Comparison of ENCODE assay signal across 10 mouse cellular contexts in the genomic region with DNA sequence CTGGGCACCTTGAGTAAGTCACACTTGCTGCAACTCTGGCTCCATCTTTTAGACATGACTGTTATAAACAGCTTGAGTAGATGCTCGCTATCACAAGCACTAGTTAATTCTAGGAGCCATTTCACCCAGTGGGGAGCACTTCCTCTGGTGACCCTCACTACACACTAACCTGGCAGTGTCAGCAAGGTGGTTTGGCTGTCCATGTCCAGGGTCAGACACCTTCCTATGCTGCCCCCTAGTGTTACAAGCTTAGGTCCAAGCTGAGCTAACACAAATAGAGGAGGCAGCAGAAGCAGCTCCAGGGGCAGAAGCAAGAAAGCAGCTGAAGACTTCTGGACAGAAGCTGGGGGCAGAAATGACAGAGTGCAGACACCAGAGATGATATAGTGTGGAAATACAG. TPM values are rescaled to one million over a fixed set of nuclear protein-coding genes. Genes with fewer than 3 reads are reported as not detected.
DNase-seq lines count a peak whose midpoint lies in the region; ATAC-seq and TF ChIP-seq lines count a peak whose summit lies in the region.
"Had no signal": no experiment of that assay in that cellular context is flagged by ENCODE, and none has a peak within 500 bp of the region (broad histone marks: within the 10 kb centered on the region; RNA-seq: fewer than 3 reads in every experiment).

No protein-coding gene starts in this region.

- no peaks in the 10 kb centered on the region for H3K79me3 ChIP-seq in C2C12 (ENCODE audit: low read depth)

- 65% methylated on average over 1 of the region's 1 CpGs for WGBS in hindbrain, postnatal 0 days
- WGBS in hindbrain, embryonic 12.5 days, result 52% methylated on average over 1 of the region's 1 CpGs
- WGBS in limb, embryonic 11.5 days, result 42% methylated on average over 1 of the region's 1 CpGs

- H3ac ChIP-seq in C2C12 (ENCODE audit: control insufficient read depth, insufficient read length, low read depth), result no peak overlapping the region

- H3K9ac ChIP-seq in hindbrain, postnatal 0 days (replicated peaks; ENCODE audit: low read length), result no peak overlapping the region
- no peak overlapping the region for H3K9ac ChIP-seq in hindbrain, embryonic 12.5 days
- H3K9ac ChIP-seq in limb, embryonic 11.5 days (ENCODE audit: low read length), result no peak overlapping the region

- intact Hi-C loops in gastrocnemius, postnatal 14 days (cut with DNase I; ENCODE audit: low total_unique reads), result loop anchor here (5.0 kb wide), 1 partner anchor 36 kb away; a partner anchor contains a TSS

- H3K27ac ChIP-seq in hindbrain, postnatal 0 days, result no peak overlapping the region
- no peak overlapping the region for H3K27ac ChIP-seq in hindbrain, embryonic 12.5 days
- no peak overlapping the region for H3K27ac ChIP-seq in limb, embryonic 11.5 days (replicated peaks; ENCODE audit: low read depth, low read length)

- H3K4me3 ChIP-seq in hindbrain, postnatal 0 days (ENCODE audit: low read length), result no peak overlapping the region
- H3K4me3 ChIP-seq in hindbrain, embryonic 12.5 days, result no peak overlapping the region
- no peak overlapping the region for H3K4me3 ChIP-seq in C2C12 (ENCODE audit: insufficient read depth, poor library complexity, severe bottlenecking)
- no peak overlapping the region for H3K4me3 ChIP-seq in limb, embryonic 11.5 days (ENCODE audit: low read depth, low read length)

- DNase-seq in hindbrain, postnatal 0 days (ENCODE audit: low spot score), result peak; percentile 15
- peak; percentile 24 for DNase-seq in adrenal gland, adult 8-10 months
- DNase-seq in gastrocnemius, postnatal 14 days, result peak; percentile 13
- DNase-seq in limb, embryonic 11.5 days (ENCODE audit: low spot score), result peak; percentile 32
- DNase-seq in skeletal muscle tissue, adult 2 months (ENCODE audit: low read depth, low spot score), result peak; percentile 29

- no peaks in the 10 kb centered on the region for H3K4me1 ChIP-seq in hindbrain, postnatal 0 days (ENCODE audit: insufficient read depth, low read length)
- H3K4me1 ChIP-seq in hindbrain, embryonic 12.5 days, result peaks cover 5% of the 10 kb centered on the region; the same call in 1 of the 2 replicates
- no peaks in the 10 kb centered on the region for H3K4me1 ChIP-seq in limb, embryonic 11.5 days (ENCODE audit: control insufficient read depth, insufficient read depth, low read length)

- no peaks in the 10 kb centered on the region for H3K9me3 ChIP-seq in hindbrain, postnatal 0 days (ENCODE audit: low read length)
- no peaks in the 10 kb centered on the region for H3K9me3 ChIP-seq in hindbrain, embryonic 12.5 days (replicated peaks)
- H3K9me3 ChIP-seq in limb, embryonic 11.5 days (ENCODE audit: control insufficient read depth, low read length), result no peaks in the 10 kb centered on the region

- H3K27me3 ChIP-seq in hindbrain, postnatal 0 days (ENCODE audit: insufficient read depth, low read length), result no peaks in the 10 kb centered on the region
- no peaks in the 10 kb centered on the region for H3K27me3 ChIP-seq in hindbrain, embryonic 12.5 days
- no peaks in the 10 kb centered on the region for H3K27me3 ChIP-seq in C2C12 (ENCODE audit: control insufficient read depth, insufficient read depth, insufficient read length)
- no peaks in the 10 kb centered on the region for H3K27me3 ChIP-seq in limb, embryonic 11.5 days (ENCODE audit: control insufficient read depth, insufficient read depth, low read length)

- H3K79me2 ChIP-seq in C2C12 (ENCODE audit: control insufficient read depth, insufficient read depth), result no peaks in the 10 kb centered on the region

- no peak for ATAC-seq in hindbrain, postnatal 0 days
- ATAC-seq in hindbrain, embryonic 12.5 days (ENCODE audit: low FRiP score), result no peak
- no peak for ATAC-seq in limb, embryonic 11.5 days (ENCODE audit: insufficient number of reproducible peaks, low FRiP score, low TSS enrichment, low read depth)
- no peak for ATAC-seq in inflammation-experienced regulatory T-cells, adult 6 months

- peak; percentile 55 for TF ChIP-seq CTCF in hindbrain, postnatal 0 days (IDR thresholded peaks at IDR 0.05; ENCODE audit: low read depth)
- peak; percentile 48 for TF ChIP-seq CTCF in C2C12 (IDR thresholded peaks at IDR 0.05; ENCODE audit: control insufficient read depth, insufficient read depth, insufficient read length)

- H3K4me2 ChIP-seq in hindbrain, postnatal 0 days (ENCODE audit: low read depth, low read length), result no peak overlapping the region
- no peak overlapping the region for H3K4me2 ChIP-seq in hindbrain, embryonic 12.5 days (replicated peaks)
- no peak overlapping the region for H3K4me2 ChIP-seq in limb, embryonic 11.5 days (ENCODE audit: low read depth, severe bottlenecking)

- no peaks in the 10 kb centered on the region for H3K36me3 ChIP-seq in hindbrain, postnatal 0 days (ENCODE audit: insufficient read depth, low read length)
- no peaks in the 10 kb centered on the region for H3K36me3 ChIP-seq in hindbrain, embryonic 12.5 days
- no peaks in the 10 kb centered on the region for H3K36me3 ChIP-seq in C2C12 (ENCODE audit: control insufficient read depth, insufficient read depth)
- H3K36me3 ChIP-seq in limb, embryonic 11.5 days (ENCODE audit: control insufficient read depth, insufficient read depth, low read length), result no peaks in the 10 kb centered on the region

TF ChIP-seq in C2C12, 6 proteins besides CTCF, POLR2A, EP300 and RAD21:
- TF ChIP-seq MYOD1 (IDR thresholded peaks at IDR 0.05; ENCODE audit: control insufficient read depth, insufficient read length, low read depth) (no peak), CEBPB (IDR thresholded peaks at IDR 0.05; ENCODE audit: low read depth) (no peak)

RNA-seq across cellular contexts. Expression of a gene that starts 38.6 kb away (rescaled TPM):
- 91.5 and 109 TPM in 2 replicates for total RNA-seq in hindbrain, postnatal 0 days (2014; rRNA removed)
- 198 and 206 TPM in 2 replicates for polyA plus RNA-seq in hindbrain, postnatal 0 days (2015; fragmentation: Nextera tagmentation; extraction: Ambion mirVana)
- polyA plus RNA-seq in hindbrain, embryonic 12.5 days (2016; fragmentation: Nextera tagmentation; extraction: Ambion mirVana), result 233 and 244 TPM in 2 replicates
- polyA plus RNA-seq in C2C12 (2012; fragmentation: generic; extraction: Trizol), result 1,750 TPM
- total RNA-seq in adrenal gland, adult 8-10 months (2022), result 100 to 1,000 TPM; 108 to 159 (median 130) TPM
- 100 to 1,000 TPM; 102 to 107 TPM for total RNA-seq in gastrocnemius, postnatal 14 days (2021)
- 89.9 and 96.3 TPM in 2 replicates for polyA plus RNA-seq in limb, embryonic 11.5 days (2014; fragmentation: Nextera tagmentation; extraction: Ambion mirVana)
- 1,000 to 10,000 TPM in 1 of 3 experiments, 100 to 1,000 TPM in 2; 678 to 1,984 (median 706) TPM for polyA plus RNA-seq in inflammation-experienced regulatory T-cells, adult 6 months (2017; shearing (Covaris generic))

RNA-seq across cellular contexts. Expression of a gene that starts 59.0 kb away (rescaled TPM):
- total RNA-seq in hindbrain, postnatal 0 days (2014; rRNA removed), result not detected in 2 replicates
- polyA plus RNA-seq in hindbrain, postnatal 0 days (2015; fragmentation: Nextera tagmentation; extraction: Ambion mirVana), result not detected in 2 replicates
- not detected in 2 replicates for polyA plus RNA-seq in hindbrain, embryonic 12.5 days (2016; fragmentation: Nextera tagmentation; extraction: Ambion mirVana)
- not detected for polyA plus RNA-seq in C2C12 (2012; fragmentation: generic; extraction: Trizol)
- not detected for total RNA-seq in adrenal gland, adult 8-10 months (2022)
- total RNA-seq in gastrocnemius, postnatal 14 days (2021), result not detected
- polyA plus RNA-seq in limb, embryonic 11.5 days (2014; fragmentation: Nextera tagmentation; extraction: Ambion mirVana), result not detected in 2 replicates
- polyA plus RNA-seq in inflammation-experienced regulatory T-cells, adult 6 months (2017; shearing (Covaris generic)), result not detected
- total RNA-seq: layer of hippocampus, adult 8-10 months had no signal
- polyA plus RNA-seq: neural tube, embryonic 14.5 days had no signal
